In genomic region chr6:88083672-88084071, GRCm38 (mm10) we compare ENCODE assay signal across 8 mouse cellular contexts. TPM values are rescaled to one million over a fixed set of nuclear protein-coding genes. Genes with fewer than 3 reads are reported as not detected.
DNase-seq lines count a peak whose midpoint lies in the region; ATAC-seq and TF ChIP-seq lines count a peak whose summit lies in the region.

No protein-coding gene starts in this region.

- peaks cover 8% of the 10 kb centered on the region for H3K36me3 ChIP-seq in forebrain, embryonic 13.5 days (ENCODE audit: poor library complexity, severe bottlenecking)
- H3K36me3 ChIP-seq in limb, embryonic 14.5 days (ENCODE audit: control insufficient read depth, insufficient read depth, low read length) = peaks cover 7% of the 10 kb centered on the region; the same call in 1 of the 2 replicates
- H3K36me3 ChIP-seq in stomach, embryonic 15.5 days = 0 out of 2 replicates have a peak, but pooled peaks cover 4% of the 10 kb centered on the region

- no peak overlapping the region for H3K9ac ChIP-seq in forebrain, embryonic 13.5 days
- H3K9ac ChIP-seq in limb, embryonic 14.5 days (ENCODE audit: low read depth, low read length, severe bottlenecking) = no peak overlapping the region
- no peak overlapping the region for H3K9ac ChIP-seq in stomach, embryonic 15.5 days

- TF ChIP-seq POLR2A in limb, embryonic 14.5 days (IDR thresholded peaks at IDR 0.05; ENCODE audit: borderline replicate concordance, extremely low read depth, insufficient read depth, insufficient read length) = no peak

- WGBS in forebrain, embryonic 13.5 days = 66% methylated on average over 3 of the region's 3 CpGs
- WGBS in limb, embryonic 14.5 days = 71% methylated on average over 3 of the region's 3 CpGs
- WGBS in stomach, embryonic 15.5 days = 58% methylated on average over 3 of the region's 3 CpGs

- H3K4me1 ChIP-seq in forebrain, embryonic 13.5 days = peaks cover 28% of the 10 kb centered on the region
- H3K4me1 ChIP-seq in limb, embryonic 14.5 days (ENCODE audit: control insufficient read depth, insufficient read depth, low read length) = peaks cover 12% of the 10 kb centered on the region
- H3K4me1 ChIP-seq in stomach, embryonic 15.5 days = peaks cover 18% of the 10 kb centered on the region

- peak overlapping the region; percentile 98; the same call in 1 of the 2 replicates for H3K4me3 ChIP-seq in forebrain, embryonic 13.5 days
- peak overlapping the region; percentile 70 for H3K4me3 ChIP-seq in limb, embryonic 14.5 days (replicated peaks; ENCODE audit: low read length)
- H3K4me3 ChIP-seq in stomach, embryonic 15.5 days (replicated peaks) = no peak overlapping the region; the same call in 1 of the 2 replicates

- H3K27me3 ChIP-seq in forebrain, embryonic 13.5 days = peaks cover 18% of the 10 kb centered on the region; the same call in 1 of the 2 replicates
- no peaks in the 10 kb centered on the region for H3K27me3 ChIP-seq in limb, embryonic 14.5 days (ENCODE audit: control insufficient read depth, insufficient read depth, low read length)
- H3K27me3 ChIP-seq in stomach, embryonic 15.5 days (replicated peaks) = no peaks in the 10 kb centered on the region

- no peak overlapping the region for H3K27ac ChIP-seq in forebrain, embryonic 13.5 days
- no peak overlapping the region for H3K27ac ChIP-seq in limb, embryonic 14.5 days (replicated peaks; ENCODE audit: low read depth, low read length)
- peak overlapping the region; percentile 44; the same call in 1 of the 2 replicates for H3K27ac ChIP-seq in stomach, embryonic 15.5 days

- DNase-seq in lung, postnatal 36 days = peak; percentile 13
- DNase-seq in lung, postnatal 10 days = no peak
- no peak for DNase-seq in limb, embryonic 14.5 days (ENCODE audit: low spot score)
- no peak for DNase-seq in left cerebral cortex, adult 18-20 months (ENCODE audit: low spot score in 2 of 2)
- no peak for DNase-seq in urinary bladder, postnatal 36 days (ENCODE audit: low spot score in 2 of 2)
- no peak for DNase-seq in thymus, postnatal 14 days

- peak overlapping the region; percentile 98 for H3K4me2 ChIP-seq in forebrain, embryonic 13.5 days
- peak overlapping the region; percentile 39 for H3K4me2 ChIP-seq in limb, embryonic 14.5 days (replicated peaks; ENCODE audit: low read depth, low read length, severe bottlenecking)
- H3K4me2 ChIP-seq in stomach, embryonic 15.5 days = peak overlapping the region; percentile 56

- peak; percentile 26; the same call in 1 of the 2 replicates for ATAC-seq in forebrain, embryonic 13.5 days
- no peak for ATAC-seq in limb, embryonic 14.5 days (ENCODE audit: low FRiP score, low read depth)
- ATAC-seq in stomach, embryonic 15.5 days (ENCODE audit: insufficient read depth, low FRiP score, low read depth) = no peak

- H3K9me3 ChIP-seq in forebrain, embryonic 13.5 days (replicated peaks) = no peaks in the 10 kb centered on the region
- H3K9me3 ChIP-seq in limb, embryonic 14.5 days (ENCODE audit: control insufficient read depth, low read length) = no peaks in the 10 kb centered on the region
- H3K9me3 ChIP-seq in stomach, embryonic 15.5 days = no peaks in the 10 kb centered on the region

RNA-seq across cellular contexts. Expression of gene Rpn1, which starts 0.6 kb away (rescaled TPM):
- 212 and 246 TPM in 2 replicates for polyA plus RNA-seq in forebrain, embryonic 13.5 days (2015; fragmentation: Nextera tagmentation; extraction: Ambion mirVana)
- 316 and 329 TPM in 2 replicates for polyA plus RNA-seq in limb, embryonic 14.5 days (2012; rRNA removed)
- polyA plus RNA-seq in limb, embryonic 14.5 days (2014; fragmentation: Nextera tagmentation; extraction: Ambion mirVana) = 381 and 396 TPM in 2 replicates
- polyA plus RNA-seq in stomach, embryonic 15.5 days (2015; fragmentation: Nextera tagmentation; extraction: Ambion mirVana) = 387 and 458 TPM in 2 replicates
- 100 to 1,000 TPM; 174 to 187 TPM for total RNA-seq in left cerebral cortex, adult 18-20 months (2021)

RNA-seq across cellular contexts. Expression of gene Rab7, which starts 38.6 kb away (rescaled TPM):
- polyA plus RNA-seq in forebrain, embryonic 13.5 days (2015; fragmentation: Nextera tagmentation; extraction: Ambion mirVana) = 233 and 248 TPM in 2 replicates
- polyA plus RNA-seq in limb, embryonic 14.5 days (2012; rRNA removed) = 185 and 208 TPM in 2 replicates
- 217 and 225 TPM in 2 replicates for polyA plus RNA-seq in limb, embryonic 14.5 days (2014; fragmentation: Nextera tagmentation; extraction: Ambion mirVana)
- 212 and 228 TPM in 2 replicates for polyA plus RNA-seq in stomach, embryonic 15.5 days (2015; fragmentation: Nextera tagmentation; extraction: Ambion mirVana)
- total RNA-seq in left cerebral cortex, adult 18-20 months (2021) = 100 to 1,000 TPM; 341 to 343 TPM

Comparison
In these comparisons a context has a peak if more than half of its experiments do, and no peak if none do; other contexts are left out.
1. H3K4me2 ChIP-seq: peak in every context shown above with its lines; median percentile 98 in forebrain, embryonic 13.5 days; 56 in stomach, embryonic 15.5 days; 39 in limb, embryonic 14.5 days.